Mouse (Mus musculus): Measurements from ENCODE around the gene Alg2. TPM values are rescaled to one million over a fixed set of nuclear protein-coding genes. Genes with fewer than 3 reads are reported as not detected.

The Alg2 gene
- total and polyA plus RNA-seq, 2 experiments = 3.7 to 17.4 TPM

DNA sequence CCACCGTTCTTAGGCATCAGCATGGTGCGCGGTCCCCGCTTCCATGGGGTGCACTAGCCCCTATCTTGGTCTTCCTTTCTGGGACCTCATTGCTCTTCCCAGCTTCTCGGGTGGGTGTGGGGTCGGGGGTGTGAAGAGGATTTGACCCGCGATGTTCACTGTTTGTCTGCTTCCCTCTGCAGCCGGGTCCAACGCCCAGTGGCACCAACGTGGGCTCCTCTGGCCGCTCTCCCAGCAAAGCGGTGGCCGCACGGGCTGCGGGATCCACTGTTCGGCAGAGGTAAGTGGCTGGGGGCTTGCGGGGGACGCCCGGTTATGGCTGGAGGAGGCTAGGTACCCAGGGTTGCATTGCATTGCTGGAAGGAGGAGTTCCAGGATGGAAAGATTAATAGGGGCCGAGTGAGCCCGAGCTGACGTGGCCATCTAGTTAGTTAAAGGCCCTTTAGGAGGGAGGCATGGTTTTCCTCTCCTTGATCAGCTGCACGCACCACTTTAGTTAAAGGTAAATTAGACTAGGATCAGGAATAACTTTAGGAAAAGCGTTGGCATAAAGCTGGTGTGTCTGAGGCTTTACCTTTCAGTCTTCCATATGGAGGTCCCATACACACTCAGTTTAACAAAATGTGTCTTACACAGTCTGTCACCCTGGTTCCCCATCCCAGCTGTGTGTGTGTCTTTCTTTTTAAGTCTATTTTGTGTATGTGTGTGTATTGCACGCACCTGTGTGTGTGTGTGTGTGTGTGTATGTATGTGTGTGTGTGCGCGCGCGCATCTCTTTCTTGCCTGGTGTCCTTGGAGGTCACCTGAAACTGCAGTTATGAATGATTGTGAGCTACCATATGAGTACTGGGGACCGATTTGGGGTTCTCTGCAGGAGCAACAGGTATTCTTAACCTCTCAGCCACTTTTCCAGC lies 854 bp upstream of the Alg2 start:
- no peak; the same call in 1 of the 2 replicates for TF ChIP-seq POLR2A (IDR thresholded peaks at IDR 0.05; ENCODE audit: extremely low read depth, insufficient read depth, low read length)
- TF ChIP-seq CTCF (IDR thresholded peaks at IDR 0.05; ENCODE audit: low read depth, low read length) = no peak
- 8% methylated on average over 31 of the region's 31 CpGs for WGBS
- H3K27me3 ChIP-seq (ENCODE audit: control insufficient read depth, insufficient read depth, low read length) = no peaks in the 10 kb centered on the region
- peak overlapping the region; percentile 68 for H3K27ac ChIP-seq (replicated peaks; ENCODE audit: insufficient read depth, low read depth, low read length)
- H3K4me3 ChIP-seq (ENCODE audit: insufficient read depth, low read depth, low read length) = peak overlapping the region; percentile 84
- peak; percentile 19 for DNase-seq (ENCODE audit: extremely low read depth, low read depth, low spot score)
- peaks cover 5% of the 10 kb centered on the region for H3K4me1 ChIP-seq (ENCODE audit: control insufficient read depth, insufficient read depth, low read length)
- H3K79me2 ChIP-seq (ENCODE audit: control insufficient read depth, insufficient read depth, low read length) = peaks cover 11% of the 10 kb centered on the region; the same call in 1 of the 2 replicates
- peaks cover 35% of the 10 kb centered on the region for H3K36me3 ChIP-seq (ENCODE audit: control insufficient read depth, insufficient read depth, low read length)
- H3K9ac ChIP-seq (ENCODE audit: low read depth, low read length) = peak overlapping the region; percentile 78

DNA sequence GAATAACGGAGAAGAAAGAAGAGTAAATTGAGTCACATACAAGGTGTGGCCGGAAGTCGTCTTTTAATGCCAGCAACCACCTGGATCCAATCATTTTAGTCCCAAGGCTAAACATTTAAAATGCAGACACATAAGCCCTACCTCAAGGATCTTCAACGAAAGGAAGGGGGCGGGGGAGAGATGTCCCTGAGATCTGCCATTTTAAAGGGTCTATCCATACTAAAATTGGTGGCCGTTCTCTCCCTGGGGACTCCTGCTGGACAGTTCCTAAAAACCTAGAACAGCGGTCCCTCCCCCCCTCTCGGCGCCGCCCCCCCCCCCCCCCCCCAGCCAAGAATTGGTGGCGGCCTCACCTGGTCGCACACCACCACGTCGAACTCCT lies 556 bp downstream of the Alg2 start:
- Histone ChIP-seq H3K27me3 (ENCODE audit: control insufficient read depth, insufficient read depth, low read length) (no peaks in the 10 kb centered on the region), H3K79me2 (ENCODE audit: control insufficient read depth, insufficient read depth, low read length) (peaks cover 11% of the 10 kb centered on the region; the same call in 1 of the 2 replicates), H3K27ac (replicated peaks; ENCODE audit: insufficient read depth, low read depth, low read length) (peak overlapping the region; percentile 65; the same call in 1 of the 2 replicates), H3K36me3 (ENCODE audit: control insufficient read depth, insufficient read depth, low read length) (peaks cover 35% of the 10 kb centered on the region), H3K9ac (ENCODE audit: low read depth, low read length) (peak overlapping the region; percentile 91), H3K4me1 (ENCODE audit: control insufficient read depth, insufficient read depth, low read length) (peaks cover 5% of the 10 kb centered on the region), H3K4me3 (ENCODE audit: insufficient read depth, low read depth, low read length) (peak overlapping the region; percentile 94)
- 6% methylated on average over 10 of the region's 14 CpGs for WGBS
- DNase-seq (ENCODE audit: extremely low read depth, low read depth, low spot score) = no peak
- TF ChIP-seq CTCF (IDR thresholded peaks at IDR 0.05; ENCODE audit: low read depth, low read length) (peak; percentile 4; the same call in 1 of the 2 replicates), POLR2A (IDR thresholded peaks at IDR 0.05; ENCODE audit: extremely low read depth, insufficient read depth, low read length) (no peak)

- no peaks in the 10 kb centered on the region for H3K27me3 ChIP-seq (ENCODE audit: control insufficient read depth, insufficient read depth, low read length)
- no peaks in the 10 kb centered on the region for H3K79me2 ChIP-seq (ENCODE audit: control insufficient read depth, insufficient read depth, low read length)
- H3K36me3 ChIP-seq (ENCODE audit: control insufficient read depth, insufficient read depth, low read length) = peaks cover 30% of the 10 kb centered on the region
- WGBS = 97% methylated on average over 2 of the region's 2 CpGs
- no peak for DNase-seq (ENCODE audit: extremely low read depth, low read depth, low spot score)
- H3K9ac ChIP-seq (ENCODE audit: low read depth, low read length) = no peak overlapping the region
- no peak overlapping the region for H3K4me3 ChIP-seq (ENCODE audit: insufficient read depth, low read depth, low read length)
- H3K4me1 ChIP-seq (ENCODE audit: control insufficient read depth, insufficient read depth, low read length) = no peaks in the 10 kb centered on the region
- no peak for TF ChIP-seq POLR2A (IDR thresholded peaks at IDR 0.05; ENCODE audit: extremely low read depth, insufficient read depth, low read length)
- TF ChIP-seq CTCF (IDR thresholded peaks at IDR 0.05; ENCODE audit: low read depth, low read length) = no peak
- no peak overlapping the region for H3K27ac ChIP-seq (replicated peaks; ENCODE audit: insufficient read depth, low read depth, low read length)
Observed at GRCm38 (mm10) chr4:47467196-47467595, 6.9 kb downstream of the Alg2 start.

- Histone ChIP-seq H3K36me3 (ENCODE audit: control insufficient read depth, insufficient read depth, low read length) (no peaks in the 10 kb centered on the region), H3K4me3 (ENCODE audit: insufficient read depth, low read depth, low read length) (no peak overlapping the region), H3K27me3 (ENCODE audit: control insufficient read depth, insufficient read depth, low read length) (0 out of 2 replicates have a peak, but pooled peaks cover 2% of the 10 kb centered on the region), H3K79me2 (ENCODE audit: control insufficient read depth, insufficient read depth, low read length) (no peaks in the 10 kb centered on the region), H3K27ac (replicated peaks; ENCODE audit: insufficient read depth, low read depth, low read length) (no peak overlapping the region), H3K4me1 (ENCODE audit: control insufficient read depth, insufficient read depth, low read length) (no peaks in the 10 kb centered on the region), H3K9ac (ENCODE audit: low read depth, low read length) (no peak overlapping the region)
- 31% methylated on average over 18 of the region's 18 CpGs for WGBS
- TF ChIP-seq CTCF (IDR thresholded peaks at IDR 0.05; ENCODE audit: low read depth, low read length) (no peak), POLR2A (IDR thresholded peaks at IDR 0.05; ENCODE audit: extremely low read depth, insufficient read depth, low read length) (no peak)
- no peak for DNase-seq (ENCODE audit: extremely low read depth, low read depth, low spot score)
Observed at GRCm38 (mm10) chr4:47449586-47450522, 24.3 kb downstream of the Alg2 start.

GRCm38 (mm10) chr4:47449116-47449515 lies 25.0 kb downstream of the Alg2 start:
- 56% methylated on average over 5 of the region's 5 CpGs for WGBS
- Histone ChIP-seq H3K27ac (replicated peaks; ENCODE audit: insufficient read depth, low read depth, low read length) (no peak overlapping the region), H3K4me1 (ENCODE audit: control insufficient read depth, insufficient read depth, low read length) (no peaks in the 10 kb centered on the region), H3K36me3 (ENCODE audit: control insufficient read depth, insufficient read depth, low read length) (no peaks in the 10 kb centered on the region), H3K27me3 (ENCODE audit: control insufficient read depth, insufficient read depth, low read length) (0 out of 2 replicates have a peak, but pooled peaks cover 2% of the 10 kb centered on the region), H3K4me3 (ENCODE audit: insufficient read depth, low read depth, low read length) (no peak overlapping the region), H3K9ac (ENCODE audit: low read depth, low read length) (no peak overlapping the region), H3K79me2 (ENCODE audit: control insufficient read depth, insufficient read depth, low read length) (no peaks in the 10 kb centered on the region)
- TF ChIP-seq POLR2A (IDR thresholded peaks at IDR 0.05; ENCODE audit: extremely low read depth, insufficient read depth, low read length) (no peak), CTCF (IDR thresholded peaks at IDR 0.05; ENCODE audit: low read depth, low read length) (no peak)
- no peak for DNase-seq (ENCODE audit: extremely low read depth, low read depth, low spot score)

All from liver, adult 2 months (tissue).